Mouse (Mus musculus): ENCODE results near the gene Cenpb.

Cenpb gene

DNA sequence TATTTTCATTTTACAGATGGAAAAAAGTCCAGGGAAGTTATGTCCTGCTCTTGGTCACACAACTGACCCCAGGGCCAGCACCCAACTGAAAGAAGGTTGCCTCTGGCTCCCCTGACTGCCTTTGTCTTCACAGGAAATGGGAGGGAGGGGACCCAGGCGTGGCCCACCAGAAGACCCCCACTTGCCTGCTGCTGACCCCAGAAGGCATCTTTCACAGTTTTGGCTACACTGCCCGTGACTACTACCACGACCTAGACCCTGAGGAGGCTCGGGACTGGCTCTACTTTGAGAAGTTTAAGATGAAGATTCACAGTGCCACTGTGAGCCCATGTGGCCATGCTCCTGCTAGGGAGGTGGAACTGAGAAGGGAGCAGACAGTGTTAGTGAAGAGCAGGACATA is 41.6 kb downstream of the Cenpb start:
- TF ChIP-seq CTCF (conservative IDR thresholded peaks at IDR 0.05; ENCODE audit: low read length): no peak
- no peak for TF ChIP-seq NANOG (IDR thresholded peaks at IDR 0.05; ENCODE audit: borderline replicate concordance, low read length)
- no peak for TF ChIP-seq POU5F1 (IDR thresholded peaks at IDR 0.05; ENCODE audit: borderline replicate concordance, low read length)
- no peaks in the 10 kb centered on the region for H3K9me3 ChIP-seq (ENCODE audit: low read length)
- H3K4me3 ChIP-seq (replicated peaks; ENCODE audit: low read length): no peak overlapping the region
- peaks cover 2% of the 10 kb centered on the region for H3K36me3 ChIP-seq (ENCODE audit: insufficient read depth, low read length)
- peaks cover 25% of the 10 kb centered on the region for H3K27me3 ChIP-seq (ENCODE audit: insufficient read depth, low read length)
- peaks cover 55% of the 10 kb centered on the region for H3K4me1 ChIP-seq (replicated peaks; ENCODE audit: low read depth, low read length)

DNA sequence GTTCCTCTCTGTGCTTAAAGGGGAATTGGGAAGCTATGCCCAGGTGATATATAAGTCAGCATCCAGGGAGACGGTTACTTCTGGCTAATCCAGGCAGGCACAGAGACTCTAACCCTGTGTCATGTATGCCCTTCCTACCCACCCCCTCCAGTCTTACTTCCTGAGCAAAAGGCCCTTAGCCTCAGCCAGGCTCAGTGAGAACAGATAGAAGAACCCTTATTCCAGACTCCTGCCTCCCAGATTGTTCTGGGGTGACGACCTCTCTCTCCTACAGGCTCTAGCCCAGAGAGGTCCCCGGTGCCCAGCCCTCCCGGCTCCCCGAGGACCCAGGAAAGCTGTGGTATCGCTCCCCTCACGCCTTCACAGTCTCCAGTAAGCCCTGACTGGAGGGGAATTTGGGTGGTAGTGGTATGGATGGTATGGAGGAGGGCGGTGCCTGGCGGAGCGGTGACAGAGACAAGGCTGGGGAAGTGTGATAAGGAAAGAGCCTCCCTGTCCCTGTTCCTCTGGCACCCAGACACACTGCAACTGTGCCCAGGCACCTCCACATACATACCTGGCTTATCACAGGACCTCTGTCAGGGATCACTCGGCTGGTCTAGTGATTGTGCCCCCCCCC is 44.2 kb downstream of the Cenpb start:
- H3K4me1 ChIP-seq (replicated peaks; ENCODE audit: low read depth, low read length): peaks cover 38% of the 10 kb centered on the region
- H3K27me3 ChIP-seq (ENCODE audit: insufficient read depth, low read length): no peaks in the 10 kb centered on the region; the same call in 1 of the 2 replicates
- H3K36me3 ChIP-seq (ENCODE audit: insufficient read depth, low read length): no peaks in the 10 kb centered on the region
- no peaks in the 10 kb centered on the region for H3K9me3 ChIP-seq (ENCODE audit: low read length)
- H3K4me3 ChIP-seq (replicated peaks; ENCODE audit: low read length): no peak overlapping the region; the same call in 1 of the 2 replicates
- TF ChIP-seq POU5F1 (IDR thresholded peaks at IDR 0.05; ENCODE audit: borderline replicate concordance, low read length): no peak
- TF ChIP-seq CTCF (conservative IDR thresholded peaks at IDR 0.05; ENCODE audit: low read length): no peak
- TF ChIP-seq NANOG (IDR thresholded peaks at IDR 0.05; ENCODE audit: borderline replicate concordance, low read length): no peak

DNA sequence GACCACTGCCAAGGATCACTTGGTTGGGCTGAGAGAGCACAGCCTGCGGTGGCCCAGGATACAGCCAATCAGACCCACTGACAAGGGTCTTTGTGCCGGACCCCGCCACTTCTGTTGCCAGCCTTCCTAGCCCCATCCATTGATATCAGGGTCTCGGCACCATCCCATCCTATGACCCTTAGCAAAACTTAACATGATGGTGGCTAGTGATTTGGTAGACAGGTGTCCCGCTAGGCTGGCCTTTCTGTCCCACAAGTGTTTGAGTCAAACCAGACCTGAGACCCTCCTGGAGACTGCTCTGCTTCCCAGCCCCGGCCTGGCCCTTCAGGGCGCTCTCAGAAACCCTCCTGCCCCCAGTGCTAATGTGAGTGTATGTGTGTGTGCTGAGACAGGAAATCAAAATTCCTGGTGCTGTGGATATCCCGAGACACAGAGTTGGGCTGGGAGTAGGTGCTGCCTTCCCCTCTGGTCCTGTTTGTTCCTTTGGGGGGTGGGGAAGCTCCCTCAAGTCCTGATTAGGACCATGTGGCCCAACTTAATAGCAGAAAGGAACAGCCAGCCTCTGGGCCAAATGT is 45.0 kb downstream of the Cenpb start:
- Histone ChIP-seq H3K27me3 (ENCODE audit: insufficient read depth, low read length) (no peaks in the 10 kb centered on the region; the same call in 1 of the 2 replicates), H3K4me1 (replicated peaks; ENCODE audit: low read depth, low read length) (peaks cover 34% of the 10 kb centered on the region), H3K36me3 (ENCODE audit: insufficient read depth, low read length) (no peaks in the 10 kb centered on the region), H3K9me3 (ENCODE audit: low read length) (no peaks in the 10 kb centered on the region), H3K4me3 (replicated peaks; ENCODE audit: low read length) (peak overlapping the region; percentile 45)
- no peak for TF ChIP-seq CTCF (conservative IDR thresholded peaks at IDR 0.05; ENCODE audit: low read length)

- Histone ChIP-seq H3K27me3 (ENCODE audit: insufficient read depth, low read length) (peaks cover 2% of the 10 kb centered on the region; the same call in 1 of the 2 replicates), H3K36me3 (ENCODE audit: insufficient read depth, low read length) (no peaks in the 10 kb centered on the region), H3K9me3 (ENCODE audit: low read length) (no peaks in the 10 kb centered on the region), H3K4me1 (replicated peaks; ENCODE audit: low read depth, low read length) (peaks cover 33% of the 10 kb centered on the region), H3K4me3 (replicated peaks; ENCODE audit: low read length) (peak overlapping the region; percentile 45)
- TF ChIP-seq POU5F1 (IDR thresholded peaks at IDR 0.05; ENCODE audit: borderline replicate concordance, low read length) (no peak), CTCF (conservative IDR thresholded peaks at IDR 0.05; ENCODE audit: low read length) (no peak), NANOG (IDR thresholded peaks at IDR 0.05; ENCODE audit: borderline replicate concordance, low read length) (no peak)
Measured at GRCm38 (mm10) chr2:131134381-131134780, 45.5 kb downstream of the Cenpb start.

- TF ChIP-seq NANOG (IDR thresholded peaks at IDR 0.05; ENCODE audit: borderline replicate concordance, low read length): no peak
- Histone ChIP-seq H3K4me1 (replicated peaks; ENCODE audit: low read depth, low read length) (peaks cover 30% of the 10 kb centered on the region), H3K4me3 (replicated peaks; ENCODE audit: low read length) (peak within 1 kb of the TSS; percentile 45; the same call in 1 of the 2 replicates), H3K36me3 (ENCODE audit: insufficient read depth, low read length) (no peaks in the 10 kb centered on the region), H3K27me3 (ENCODE audit: insufficient read depth, low read length) (peaks cover 15% of the 10 kb centered on the region), H3K9me3 (ENCODE audit: low read length) (no peaks in the 10 kb centered on the region)
Measured at GRCm38 (mm10) chr2:131132930-131133547, 46.8 kb downstream of the Cenpb start, which contains the start of gene Gm11037. Gene Gm11037 (plus strand): TSS chr2:131133497.

DNA sequence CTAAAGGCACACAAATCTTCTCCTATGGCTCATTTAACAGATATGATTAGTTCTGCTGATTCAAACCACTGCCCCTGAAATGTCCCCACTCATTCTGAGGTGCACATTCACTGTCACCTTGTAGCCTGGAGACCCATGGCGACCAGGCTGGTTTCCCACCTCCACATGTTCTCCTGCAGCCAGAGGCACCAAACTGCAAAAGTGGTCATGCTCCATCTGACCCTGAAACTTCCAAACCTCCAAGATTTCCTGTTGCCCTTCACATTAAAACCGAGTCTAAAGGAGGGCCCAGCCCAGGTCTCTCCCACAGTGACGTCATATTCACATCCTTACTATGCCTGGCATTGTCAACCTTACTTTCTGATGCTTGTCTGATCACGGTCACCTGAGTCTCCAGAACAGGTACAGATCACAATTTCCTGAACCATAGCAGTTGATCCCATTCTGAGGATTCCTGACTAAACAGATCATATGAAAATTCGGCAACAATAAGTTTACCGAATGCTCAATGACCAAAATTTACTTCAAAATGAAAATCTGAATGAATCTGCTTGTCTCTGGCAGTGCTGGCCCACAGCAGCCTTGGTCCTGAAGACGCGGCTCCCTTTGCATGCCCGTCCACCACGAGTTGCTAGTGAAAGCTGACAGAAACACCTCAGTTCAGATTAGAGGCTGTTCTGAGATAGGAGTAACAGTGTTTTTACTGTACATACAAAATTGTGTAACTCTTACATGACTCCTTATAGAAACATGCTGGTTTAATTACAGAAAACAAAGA is 47.6 kb downstream of the Cenpb start:
- Histone ChIP-seq H3K27me3 (ENCODE audit: insufficient read depth, low read length) (peaks cover 22% of the 10 kb centered on the region), H3K4me1 (replicated peaks; ENCODE audit: low read depth, low read length) (peaks cover 36% of the 10 kb centered on the region), H3K9me3 (ENCODE audit: low read length) (no peaks in the 10 kb centered on the region), H3K4me3 (replicated peaks; ENCODE audit: low read length) (no peak overlapping the region), H3K36me3 (ENCODE audit: insufficient read depth, low read length) (no peaks in the 10 kb centered on the region)
- TF ChIP-seq CTCF (conservative IDR thresholded peaks at IDR 0.05; ENCODE audit: low read length) (no peak), NANOG (IDR thresholded peaks at IDR 0.05; ENCODE audit: borderline replicate concordance, low read length) (no peak), POU5F1 (IDR thresholded peaks at IDR 0.05; ENCODE audit: borderline replicate concordance, low read length) (no peak)

GRCm38 (mm10) chr2:131130849-131131248 is 49.0 kb downstream of the Cenpb start:
- Histone ChIP-seq H3K36me3 (ENCODE audit: insufficient read depth, low read length) (no peaks in the 10 kb centered on the region), H3K4me1 (replicated peaks; ENCODE audit: low read depth, low read length) (peaks cover 46% of the 10 kb centered on the region), H3K9me3 (ENCODE audit: low read length) (no peaks in the 10 kb centered on the region), H3K4me3 (replicated peaks; ENCODE audit: low read length) (no peak overlapping the region), H3K27me3 (ENCODE audit: insufficient read depth, low read length) (peaks cover 37% of the 10 kb centered on the region)
- no peak for TF ChIP-seq POU5F1 (IDR thresholded peaks at IDR 0.05; ENCODE audit: borderline replicate concordance, low read length)
- no peak for TF ChIP-seq NANOG (IDR thresholded peaks at IDR 0.05; ENCODE audit: borderline replicate concordance, low read length)
- no peak for TF ChIP-seq CTCF (conservative IDR thresholded peaks at IDR 0.05; ENCODE audit: low read length)

GRCm38 (mm10) chr2:131129836-131130235 is 50.0 kb downstream of the Cenpb start:
- no peak overlapping the region for H3K4me3 ChIP-seq (replicated peaks; ENCODE audit: low read length)
- H3K36me3 ChIP-seq (ENCODE audit: insufficient read depth, low read length): no peaks in the 10 kb centered on the region
- peaks cover 38% of the 10 kb centered on the region for H3K4me1 ChIP-seq (replicated peaks; ENCODE audit: low read depth, low read length)
- TF ChIP-seq POU5F1 (IDR thresholded peaks at IDR 0.05; ENCODE audit: borderline replicate concordance, low read length): no peak
- no peak for TF ChIP-seq CTCF (conservative IDR thresholded peaks at IDR 0.05; ENCODE audit: low read length)
- TF ChIP-seq NANOG (IDR thresholded peaks at IDR 0.05; ENCODE audit: borderline replicate concordance, low read length): no peak
- no peaks in the 10 kb centered on the region for H3K9me3 ChIP-seq (ENCODE audit: low read length)
- H3K27me3 ChIP-seq (ENCODE audit: insufficient read depth, low read length): peaks cover 46% of the 10 kb centered on the region

Measured in E14TG2a.4 (cell line).